Mouse (Mus musculus) ovary, adult 18-20 months (tissue): ENCODE data around the gene Mrgprf.
A peak's percentile ranks its signal among the peaks of the same experiment; 100 is the strongest.

Experiments
- DNase-seq: peaks from one replicate; pipeline ENCODE4 v3.0.0; 2022; ENCODE audit warnings: low spot score, mixed read lengths

Mrgprf gene

GRCm38 (mm10) chr7:145300321-145301007 lies at the start of gene Mrgprf:
Mrgprf (plus strand) TSS chr7:145300828.
- peak; percentile 58 for DNase-seq

- peak; percentile 38 for DNase-seq
Measured at GRCm38 (mm10) chr7:145252715-145253476, 47.7 kb upstream of the Mrgprf start.

- DNase-seq: no peak
Measured at GRCm38 (mm10) chr7:145253986-145254630, 46.5 kb upstream of the Mrgprf start.

- DNase-seq: no peak
Measured at GRCm38 (mm10) chr7:145256092-145256491, 44.5 kb upstream of the Mrgprf start.

GRCm38 (mm10) chr7:145264202-145264601 lies 36.4 kb upstream of the Mrgprf start:
- no peak for DNase-seq

- DNase-seq: peak; percentile 16
Measured at GRCm38 (mm10) chr7:145266011-145266410, 34.6 kb upstream of the Mrgprf start.

- no peak for DNase-seq
Measured at GRCm38 (mm10) chr7:145268890-145269289, 31.7 kb upstream of the Mrgprf start.

- no peak for DNase-seq
Measured at GRCm38 (mm10) chr7:145270955-145271354, 29.7 kb upstream of the Mrgprf start.

GRCm38 (mm10) chr7:145275488-145275887 lies 25.1 kb upstream of the Mrgprf start:
- no peak for DNase-seq

- DNase-seq: no peak
Measured at GRCm38 (mm10) chr7:145281396-145281795, 19.2 kb upstream of the Mrgprf start.

GRCm38 (mm10) chr7:145283041-145283440 lies 17.6 kb upstream of the Mrgprf start:
- DNase-seq: no peak

GRCm38 (mm10) chr7:145283487-145284187 lies 17.0 kb upstream of the Mrgprf start, which contains the start of gene Tpcn2:
Tpcn2 (minus strand) TSS chr7:145284011.
- DNase-seq: peak; percentile 92

GRCm38 (mm10) chr7:145284293-145284692 lies 16.3 kb upstream of the Mrgprf start:
- DNase-seq: no peak

- no peak for DNase-seq
Measured at GRCm38 (mm10) chr7:145285476-145285875, 15.2 kb upstream of the Mrgprf start.

GRCm38 (mm10) chr7:145287410-145287809 lies 13.2 kb upstream of the Mrgprf start:
- no peak for DNase-seq

- DNase-seq: no peak
Measured at GRCm38 (mm10) chr7:145289302-145289701, 11.3 kb upstream of the Mrgprf start.

- DNase-seq: no peak
Measured at GRCm38 (mm10) chr7:145291847-145292246, 8.8 kb upstream of the Mrgprf start.

GRCm38 (mm10) chr7:145292726-145293125 lies 7.9 kb upstream of the Mrgprf start:
- no peak for DNase-seq

- DNase-seq: no peak
Measured at GRCm38 (mm10) chr7:145293859-145294258, 6.8 kb upstream of the Mrgprf start.

GRCm38 (mm10) chr7:145298666-145299490 lies 1.8 kb upstream of the Mrgprf start:
- DNase-seq: no peak
